Mouse (Mus musculus) urinary bladder, adult 18-20 months (tissue): Measurements from ENCODE around the gene D1Pas1.

Experiments
- DNase-seq, 2 experiments: peaks; one replicate each; pipeline ENCODE4 v3.0.0; 2022; ENCODE audit warnings: low spot score in 2 of 2, mixed read lengths in 2 of 2

The D1Pas1 gene

DNA sequence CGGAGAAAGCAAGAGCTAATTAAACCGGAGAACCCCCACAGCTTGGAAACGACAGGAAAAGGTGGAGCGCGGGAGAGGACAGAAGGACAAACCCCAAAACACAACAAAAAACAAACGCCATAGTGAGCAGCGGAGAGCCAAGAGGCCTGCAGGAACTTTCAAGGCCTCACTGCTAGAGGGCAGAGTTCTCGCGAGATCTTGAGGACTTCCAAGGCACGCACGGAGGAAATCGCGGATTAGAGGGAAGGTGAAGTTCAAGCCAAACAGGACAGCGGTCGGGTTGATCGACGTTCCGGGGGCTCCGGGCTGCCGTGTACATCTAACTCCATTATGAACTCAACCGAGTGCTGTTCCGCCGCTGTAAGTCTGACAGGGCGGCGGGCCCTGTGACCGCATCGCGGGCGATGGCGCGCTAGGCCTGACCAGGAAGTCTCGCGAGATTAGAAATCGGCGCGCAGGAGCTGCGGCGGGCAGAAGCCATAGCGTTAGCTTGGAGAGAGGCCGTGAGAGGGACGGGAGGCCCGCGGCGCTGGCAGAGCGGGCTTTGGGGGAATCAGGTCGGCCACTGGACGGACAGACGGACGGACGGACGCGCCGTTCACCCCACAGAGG, at the start of gene D1Pas1:
D1Pas1 (plus strand) TSS at position 216 of the 612 bp plus-strand sequence.
- no peak for DNase-seq

DNA sequence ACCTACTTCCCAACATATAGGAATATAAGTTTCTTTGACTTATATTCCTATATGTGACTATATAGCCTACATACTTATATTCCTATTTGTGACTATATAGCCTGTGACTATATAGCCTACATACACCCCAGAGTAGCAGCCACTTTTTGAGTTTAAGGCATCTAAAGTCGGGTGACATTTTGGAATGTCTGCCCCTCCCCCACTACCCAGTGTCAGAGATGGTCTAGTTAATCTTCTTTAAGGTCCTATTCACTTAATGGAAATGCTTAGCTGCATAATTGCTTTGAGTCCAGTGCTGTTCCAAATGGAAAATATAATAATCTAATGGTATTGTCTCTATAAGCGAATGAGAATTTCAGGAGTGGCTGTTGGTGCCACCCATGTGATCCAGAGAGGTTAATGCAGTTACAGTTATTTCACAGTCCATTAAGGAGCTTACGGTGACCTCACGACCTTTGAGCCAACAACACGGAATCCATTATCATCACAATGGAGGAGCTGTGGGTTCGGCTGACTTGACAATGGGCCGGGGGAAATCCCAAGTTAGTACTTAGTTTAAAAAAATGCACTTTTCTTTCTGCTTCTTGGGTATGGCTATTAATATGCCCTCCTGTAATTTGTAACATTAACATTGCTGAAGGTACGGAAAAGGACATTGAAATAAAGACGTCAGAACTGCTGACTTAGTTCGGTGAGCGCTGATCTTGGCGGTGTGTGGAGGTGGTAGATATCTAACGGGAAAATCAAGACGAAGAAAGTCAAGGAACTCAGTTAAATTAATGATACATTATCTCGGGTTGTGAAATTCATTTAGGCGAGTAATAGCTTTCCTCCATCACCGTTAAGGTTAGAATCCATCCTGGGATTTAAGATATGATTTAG, 44.5 kb upstream of the D1Pas1 start:
- no peak for DNase-seq

DNA sequence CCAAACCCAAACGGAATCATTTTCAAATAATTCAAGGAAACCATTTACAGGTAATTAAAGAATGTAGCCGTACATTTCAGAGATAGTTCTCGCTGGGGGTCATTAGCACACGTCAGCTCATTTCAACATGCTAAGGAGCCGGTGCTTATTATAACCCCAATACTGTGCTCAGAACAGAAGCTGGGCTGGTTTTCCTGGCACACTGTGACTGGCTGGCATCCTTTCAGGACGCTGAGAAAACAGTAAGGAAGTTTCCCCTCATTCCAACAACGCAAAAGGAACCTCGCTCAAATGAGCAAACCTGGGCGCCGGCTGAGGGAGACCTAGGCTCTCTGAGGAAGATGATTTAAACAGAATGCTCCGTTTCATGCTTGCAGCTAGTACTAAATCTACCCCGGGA, 43.2 kb upstream of the D1Pas1 start:
- no peak for DNase-seq

DNA sequence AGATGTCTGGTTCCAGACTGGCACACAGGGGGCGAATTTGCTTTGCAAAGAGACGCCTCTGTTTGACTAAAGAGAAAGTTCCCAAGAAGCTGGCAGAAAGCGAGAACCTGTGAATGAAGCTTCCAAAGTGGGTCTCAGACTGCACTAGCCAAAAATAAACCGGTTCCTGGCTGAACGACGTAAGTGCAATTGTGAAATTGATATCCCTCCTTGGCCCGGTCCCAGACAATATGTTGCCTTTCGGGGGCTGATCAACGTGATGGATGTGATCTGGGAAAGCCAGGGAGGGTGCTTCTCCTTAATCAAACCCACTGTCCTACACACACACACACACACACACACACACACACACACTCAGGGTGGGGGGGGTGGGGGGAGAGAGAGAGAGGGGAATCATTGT, 41.8 kb upstream of the D1Pas1 start:
- DNase-seq, result no peak

DNA sequence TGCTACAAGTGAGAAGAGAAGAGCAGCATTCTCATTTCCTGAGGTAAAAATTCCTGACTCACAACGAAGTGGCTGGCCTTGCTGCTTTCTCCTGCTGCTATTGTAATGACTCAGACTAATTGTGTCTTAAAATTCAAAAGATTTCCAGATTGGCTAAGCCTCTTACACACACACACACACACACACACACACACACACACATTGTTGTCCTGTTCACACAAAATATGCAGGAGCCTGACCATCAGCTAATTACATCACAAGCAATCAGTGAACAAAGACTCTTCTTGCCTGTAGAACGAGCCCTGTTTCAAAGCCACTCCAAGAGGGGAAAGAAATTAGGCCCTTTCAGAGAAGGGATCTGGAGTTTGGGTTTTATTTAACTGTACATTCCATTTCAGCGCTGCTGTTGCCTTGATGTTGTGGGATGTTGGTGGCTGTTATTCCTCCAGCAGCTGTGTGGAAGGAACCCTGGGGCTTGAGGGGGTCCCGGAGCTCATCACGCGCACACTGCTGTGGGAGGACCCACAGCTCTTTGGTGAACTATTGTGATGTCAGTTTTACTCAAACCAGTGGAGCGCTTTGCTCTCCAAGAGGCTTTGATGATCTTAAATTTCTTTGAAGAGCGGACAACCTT, 40.8 kb upstream of the D1Pas1 start:
- DNase-seq, result no peak

DNA sequence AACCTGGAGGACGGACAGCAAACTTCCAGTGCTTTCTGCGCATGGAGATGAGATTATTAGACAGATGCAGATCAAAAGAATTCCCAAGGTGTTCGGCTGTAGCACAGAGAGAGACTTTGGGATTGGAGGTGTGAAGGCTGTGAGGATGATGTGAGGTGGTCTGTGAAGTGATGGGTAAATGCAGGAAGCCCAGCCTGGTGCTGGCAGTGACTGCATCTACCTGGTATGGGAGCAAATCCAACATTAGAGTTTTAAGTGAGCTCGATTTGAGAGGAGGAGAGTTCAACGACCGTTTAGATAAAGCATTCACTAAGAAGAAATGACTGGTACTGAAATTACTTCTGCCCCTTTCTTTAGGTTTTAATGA, 40.3 kb upstream of the D1Pas1 start:
- DNase-seq, result no peak

DNA sequence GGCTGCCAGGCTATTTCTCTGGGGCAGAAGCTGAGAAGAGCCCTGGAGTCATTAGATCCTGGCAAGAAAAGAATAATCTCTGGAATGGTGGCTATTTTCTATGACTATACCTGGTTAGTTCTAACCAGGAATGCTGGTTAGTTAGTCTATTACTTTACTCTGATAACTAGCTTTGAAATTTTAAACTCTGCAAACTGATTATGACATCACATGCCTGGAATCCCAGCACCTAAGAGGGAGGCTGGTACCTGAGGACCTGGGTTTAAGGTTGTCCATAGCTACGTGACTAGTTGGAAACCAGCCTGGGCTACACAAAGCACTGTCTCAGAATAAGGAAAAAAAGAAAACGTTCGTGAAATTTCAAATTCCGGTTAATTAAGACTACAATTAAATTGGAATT, 39.7 kb upstream of the D1Pas1 start:
- DNase-seq, result no peak

DNA sequence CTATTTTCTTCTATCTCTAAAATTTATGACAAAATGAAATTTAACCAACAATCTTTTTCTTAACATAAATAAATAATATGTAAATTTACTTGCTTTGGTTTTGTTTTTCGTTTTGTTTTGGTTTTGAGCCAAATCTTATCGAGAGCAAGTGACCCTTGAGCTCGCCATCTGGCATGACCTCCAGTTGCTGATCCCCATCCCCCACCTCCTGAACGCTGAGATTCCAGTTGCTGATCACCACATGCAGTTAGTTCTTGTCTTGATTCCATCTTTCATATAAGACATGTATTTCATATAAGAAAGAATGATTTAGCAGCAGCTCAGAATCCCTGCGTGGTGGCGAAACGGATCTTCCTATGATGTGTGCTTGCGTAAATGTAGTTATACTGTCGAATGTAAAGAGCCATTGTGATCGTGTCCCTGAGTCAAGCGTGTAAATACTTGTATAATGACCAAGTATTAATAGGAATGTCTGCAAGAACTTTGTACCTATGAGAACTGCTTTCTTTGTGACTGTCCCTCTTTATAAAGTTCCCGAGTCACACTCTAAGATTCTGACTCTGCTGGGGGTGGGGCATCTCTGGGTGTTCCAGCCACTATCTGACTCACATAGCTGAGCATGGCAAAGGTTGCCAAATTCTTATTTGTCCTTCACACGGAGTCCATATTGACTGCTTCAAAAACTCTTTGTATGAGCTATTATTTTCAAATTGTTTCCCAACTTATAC, 36.9 kb upstream of the D1Pas1 start:
- DNase-seq, result no peak

DNA sequence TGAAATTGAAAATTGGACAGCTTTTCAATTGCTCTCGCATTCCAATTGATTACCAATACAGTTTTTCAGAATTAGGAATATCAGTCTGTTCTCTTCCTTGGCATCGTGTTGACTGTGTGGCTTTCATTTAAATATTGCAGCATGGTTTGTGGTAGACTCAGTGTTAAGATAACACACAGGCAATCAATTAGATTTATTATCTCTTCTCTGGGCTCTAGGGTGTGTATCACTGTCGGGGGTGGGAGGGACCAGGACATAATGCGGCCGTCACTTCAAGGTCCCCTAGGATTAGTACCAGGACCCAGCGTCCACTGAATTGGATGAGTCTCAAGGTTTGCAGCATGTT, 36.4 kb upstream of the D1Pas1 start:
- DNase-seq, result no peak

DNA sequence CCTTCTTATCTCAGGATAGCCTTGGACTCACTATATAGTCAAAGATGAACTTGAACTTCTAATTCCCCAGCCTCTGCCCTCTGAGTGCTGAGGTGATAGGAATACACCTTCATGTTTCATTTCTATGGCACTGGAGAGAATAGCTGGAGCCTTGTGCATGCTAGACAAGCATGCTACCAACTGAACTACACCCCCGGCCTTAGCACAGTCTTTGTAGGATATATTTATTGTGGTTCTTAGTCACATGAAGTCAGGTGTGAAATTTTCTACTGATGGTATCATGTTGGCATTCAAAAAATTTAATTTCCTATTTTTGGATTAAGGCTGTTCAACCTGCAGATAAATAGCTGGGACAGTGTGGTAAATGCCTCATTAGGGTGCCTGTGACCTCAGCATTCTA, 33.0 kb upstream of the D1Pas1 start:
- DNase-seq, result no peak

DNA sequence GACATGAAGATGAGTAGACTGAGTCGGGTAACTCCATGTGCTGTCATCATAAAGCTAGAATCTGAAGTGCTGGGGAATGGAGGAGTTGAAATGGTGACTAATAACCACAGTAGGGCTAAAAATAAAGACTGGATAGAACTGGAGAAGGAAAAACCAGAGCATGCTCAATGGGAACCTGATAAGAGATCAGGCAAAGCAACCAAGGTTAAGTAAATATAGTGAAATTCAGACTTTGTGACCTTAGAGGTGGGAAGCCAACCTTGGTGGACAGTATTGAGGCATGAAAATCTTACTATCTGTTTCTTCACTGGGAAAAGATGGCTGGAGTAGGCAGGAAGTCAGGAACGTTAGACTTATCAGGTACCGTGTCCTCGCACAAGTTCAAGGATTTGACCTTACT, 14.8 kb upstream of the D1Pas1 start:
- DNase-seq, result no peak

DNA sequence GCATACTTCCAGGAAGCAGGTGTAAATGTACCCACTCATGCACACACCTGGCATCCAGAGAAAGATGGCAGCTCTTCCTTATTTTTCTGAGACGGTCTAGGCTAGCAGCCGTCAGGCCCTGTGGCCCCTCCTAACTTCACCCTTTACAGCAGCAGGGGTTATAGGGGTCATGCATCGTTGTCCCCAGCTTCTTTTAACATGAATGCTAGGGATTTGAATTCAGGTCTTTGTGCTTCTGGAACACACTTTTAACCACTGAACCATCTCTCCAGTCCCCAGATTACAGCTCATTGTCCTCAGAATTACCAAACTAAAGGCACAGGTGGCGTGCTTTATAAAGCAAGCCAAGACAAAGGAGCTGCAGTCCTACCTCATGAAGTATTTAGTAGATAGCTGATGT, 12.6 kb upstream of the D1Pas1 start:
- no peak for DNase-seq

DNA sequence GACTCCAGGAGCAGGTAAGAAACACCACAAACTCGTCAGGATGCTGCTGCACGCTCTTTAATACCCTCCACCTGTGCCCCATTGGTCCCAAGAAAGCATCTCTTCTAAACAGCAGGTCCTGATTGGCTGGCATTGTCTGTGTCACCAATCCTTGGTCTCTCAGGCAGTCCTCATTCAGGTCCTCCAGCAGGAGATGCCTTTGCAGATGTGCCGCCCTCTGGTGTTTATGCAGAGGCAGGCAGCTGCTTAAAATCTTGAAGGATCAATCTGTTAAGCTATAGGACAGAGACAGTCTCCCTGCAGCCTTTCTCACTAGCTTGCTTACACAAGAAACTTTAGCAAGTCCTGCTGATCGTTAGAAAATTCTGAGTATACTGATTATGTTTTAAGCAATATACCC, 7.8 kb upstream of the D1Pas1 start:
- DNase-seq, result no peak

DNA sequence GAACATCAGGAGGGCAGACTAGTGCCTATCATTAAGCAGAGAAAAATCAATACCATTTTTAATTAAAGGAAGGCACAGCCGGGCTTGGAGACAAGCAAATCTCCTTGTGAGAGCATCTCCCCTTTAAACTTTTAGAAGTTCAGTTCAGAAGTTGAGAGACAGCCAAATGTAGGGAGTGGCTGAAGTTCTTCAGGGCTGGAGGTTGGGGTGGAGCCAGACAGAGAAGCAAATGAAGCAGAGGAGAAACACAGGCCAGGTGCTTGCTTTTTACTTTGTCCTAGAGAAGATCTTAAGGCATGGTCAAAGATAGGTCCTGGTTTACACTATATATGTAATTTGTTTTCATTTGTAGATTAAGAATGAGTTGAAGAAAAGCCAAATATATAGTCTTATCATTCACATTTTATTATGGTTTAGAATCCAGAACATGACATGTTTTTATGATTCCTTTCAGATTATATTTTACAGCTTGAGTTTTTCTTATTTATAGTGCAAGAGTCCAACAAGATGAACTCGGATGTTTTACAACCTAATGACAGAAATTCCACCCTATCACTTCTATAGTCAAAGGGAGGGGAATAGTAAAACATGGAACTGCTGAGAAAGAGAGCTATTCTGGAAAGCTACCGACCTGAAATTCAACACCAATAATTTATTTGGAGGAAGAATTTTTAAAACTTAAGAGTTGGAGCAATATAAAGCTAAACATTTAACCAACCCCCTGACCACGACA, 2.9 kb upstream of the D1Pas1 start:
- no peak for DNase-seq

DNA sequence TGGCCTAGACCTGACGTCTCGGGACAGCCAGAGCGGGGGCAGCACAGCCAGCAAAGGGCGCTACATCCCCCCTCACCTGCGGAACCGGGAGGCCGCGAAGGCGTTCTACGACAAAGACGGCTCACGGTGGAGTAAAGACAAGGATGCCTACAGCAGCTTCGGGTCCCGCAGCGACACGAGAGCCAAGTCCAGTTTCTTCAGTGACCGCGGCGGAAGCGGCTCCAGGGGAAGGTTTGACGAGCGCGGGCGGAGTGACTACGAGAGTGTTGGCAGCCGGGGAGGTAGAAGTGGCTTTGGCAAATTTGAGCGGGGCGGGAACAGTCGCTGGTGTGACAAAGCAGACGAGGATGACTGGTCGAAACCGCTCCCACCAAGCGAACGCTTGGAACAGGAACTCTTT, 710 bp downstream of the D1Pas1 start:
- no peak for DNase-seq

DNA sequence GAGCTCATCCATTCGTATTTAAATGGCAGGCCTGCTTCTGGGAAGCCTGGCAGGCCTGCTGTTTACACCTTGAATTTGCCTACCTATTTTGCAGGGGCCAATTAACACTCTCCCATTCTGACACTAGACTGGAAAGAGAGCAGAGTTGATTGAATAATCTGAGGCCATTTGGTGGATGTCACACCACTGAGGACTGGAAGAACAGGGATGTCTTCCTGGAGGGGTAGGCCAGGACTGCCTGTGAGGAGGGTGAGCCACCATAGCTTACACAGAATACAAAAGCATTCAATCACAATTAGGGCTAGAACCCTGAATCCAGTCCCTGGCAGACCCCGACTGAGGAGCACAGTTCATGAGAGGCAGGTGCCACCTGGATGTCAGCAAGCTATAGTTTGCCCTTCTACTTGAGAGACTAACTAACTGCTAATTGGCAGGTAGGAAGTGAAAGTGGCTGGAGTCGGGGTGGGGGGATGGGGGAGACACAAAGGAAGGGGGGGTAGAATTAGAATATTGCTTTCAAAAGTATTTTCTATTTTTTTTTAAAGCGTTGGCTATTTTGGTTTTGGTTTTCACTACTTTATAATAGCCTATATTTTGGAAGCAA, 9.8 kb downstream of the D1Pas1 start:
- no peak for DNase-seq

DNA sequence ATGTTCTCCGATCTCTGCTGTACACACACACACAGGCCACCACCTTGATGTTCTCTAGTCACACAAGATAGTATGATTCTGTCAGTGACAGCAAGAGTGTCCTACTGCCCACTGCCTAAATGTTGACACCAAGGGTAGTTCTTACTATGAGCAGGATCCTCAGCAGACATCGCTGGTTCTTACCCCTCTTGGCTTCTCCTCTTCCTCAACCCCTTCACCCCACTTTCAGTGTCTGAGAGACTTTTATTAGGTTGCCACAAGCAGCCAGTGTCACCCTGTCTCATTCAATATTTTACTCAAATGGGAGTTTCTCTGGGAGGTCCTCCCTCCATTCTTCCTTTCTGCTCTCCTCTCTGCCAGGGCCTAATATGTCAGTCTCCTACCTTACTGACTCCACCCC, 10.6 kb downstream of the D1Pas1 start:
- no peak for DNase-seq

DNA sequence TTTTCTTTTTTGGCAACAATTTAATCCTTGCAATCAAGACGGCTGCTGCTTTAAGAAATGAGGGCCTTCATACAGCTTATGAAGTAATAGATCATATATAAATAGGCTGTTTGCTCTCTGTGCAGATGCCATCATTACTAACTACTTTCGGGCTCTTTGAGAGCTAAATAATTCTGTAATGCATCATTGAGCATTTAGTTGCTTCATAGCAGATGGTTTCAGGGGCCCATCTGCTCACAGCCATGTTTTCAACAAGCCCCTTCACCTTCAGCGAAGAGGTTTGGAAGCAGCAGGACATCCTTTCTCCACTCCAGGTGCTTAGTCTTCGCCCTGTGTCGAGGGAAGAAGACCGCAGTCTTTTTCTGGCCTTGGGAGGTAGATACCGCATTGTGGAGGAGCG, 12.2 kb downstream of the D1Pas1 start:
- no peak for DNase-seq

DNA sequence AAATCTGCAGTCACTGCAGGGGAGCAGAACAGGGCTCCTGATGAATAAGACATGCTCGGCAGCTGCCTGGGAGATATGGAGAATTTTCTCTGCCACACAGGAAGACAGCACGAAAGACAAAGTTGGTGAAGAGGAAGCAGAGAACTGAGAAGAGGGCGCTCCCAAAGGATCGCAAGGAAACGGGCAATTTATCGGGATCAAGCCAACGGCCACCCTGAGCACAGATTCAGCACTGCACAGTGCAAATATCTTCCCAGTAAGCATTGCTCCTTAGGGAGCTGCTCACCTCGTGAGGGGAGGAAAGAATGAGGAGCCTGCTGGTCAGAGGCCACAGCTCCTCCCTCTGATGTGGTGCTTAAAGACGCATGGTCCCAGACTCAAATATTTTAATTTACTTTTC, 13.3 kb downstream of the D1Pas1 start:
- DNase-seq, result no peak

DNA sequence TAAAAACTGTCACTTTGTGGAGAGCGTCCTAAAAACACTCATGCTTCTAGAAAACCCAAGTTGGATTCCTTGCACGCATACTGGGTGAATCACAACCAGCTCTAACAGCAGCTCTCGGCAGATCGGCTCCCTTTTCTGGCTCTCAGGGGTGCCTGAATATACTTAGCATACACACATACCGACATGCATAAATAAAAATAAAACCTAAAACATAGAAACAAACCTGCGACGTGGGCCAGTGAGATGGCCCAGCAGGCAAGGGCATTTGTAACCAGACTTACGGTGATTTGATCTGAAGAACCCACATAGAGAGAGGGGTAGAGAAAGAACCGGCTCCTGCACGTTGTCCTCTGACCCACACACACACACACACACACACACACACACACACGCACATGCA, 17.9 kb downstream of the D1Pas1 start:
- no peak for DNase-seq

DNA sequence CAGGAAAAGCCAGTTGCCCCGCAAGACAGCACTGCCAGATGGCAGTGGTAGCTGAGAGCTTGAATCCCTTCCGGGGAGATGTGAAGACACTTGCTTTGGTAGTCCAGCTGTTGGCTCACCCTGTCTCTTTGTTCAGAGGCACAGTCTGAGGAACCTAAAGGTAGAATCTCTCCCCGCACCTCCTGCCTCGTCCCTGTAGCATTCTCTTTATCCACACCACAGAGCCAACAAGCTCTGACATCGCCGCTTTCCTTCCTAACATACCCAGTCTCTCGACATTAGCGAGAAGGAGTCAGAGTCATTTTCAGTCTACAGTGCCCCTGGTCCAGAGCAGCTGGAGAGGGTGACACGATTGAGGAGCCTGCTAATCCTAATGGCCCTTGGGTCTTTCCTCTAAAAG, 18.9 kb downstream of the D1Pas1 start:
- DNase-seq, result no peak
